Mouse (Mus musculus): ENCODE results near the gene Actr2. TPM values are rescaled to one million over a fixed set of nuclear protein-coding genes. Genes with fewer than 3 reads are reported as not detected.
"Not testable (repeated sequence)": the region's sequence is repeated elsewhere in the genome, so short reads cannot be mapped to it uniquely, and the experiment has no call there.

Gene Actr2
- 10 to 100 TPM; 39.1 to 43.4 (median 39.7) TPM for total RNA-seq (2022)

- DNase-seq (ENCODE audit: low spot score in 2 of 2), result peak; percentile 96
These were observed at the start of gene Actr2 for GRCm38 (mm10) chr11:20112741-20113480. Gene Actr2 (minus strand): TSS chr11:20112913.

GRCm38 (mm10) chr11:20158879-20159278 is 46.2 kb upstream of the Actr2 start:
- no peak for DNase-seq (ENCODE audit: low spot score in 2 of 2)

GRCm38 (mm10) chr11:20153542-20153941 is 40.8 kb upstream of the Actr2 start:
- not testable (repeated sequence) for DNase-seq (ENCODE audit: low spot score in 2 of 2)

GRCm38 (mm10) chr11:20152107-20152901 is 39.6 kb upstream of the Actr2 start:
- no peak for DNase-seq (ENCODE audit: low spot score in 2 of 2)

GRCm38 (mm10) chr11:20151290-20151689 is 38.6 kb upstream of the Actr2 start:
- no peak for DNase-seq (ENCODE audit: low spot score in 2 of 2)

- no peak for DNase-seq (ENCODE audit: low spot score in 2 of 2)
These were observed 37.2 kb upstream of the Actr2 start for GRCm38 (mm10) chr11:20149936-20150335.

- DNase-seq (ENCODE audit: low spot score in 2 of 2), result no peak
These were observed 32.7 kb upstream of the Actr2 start for GRCm38 (mm10) chr11:20145383-20145782.

- DNase-seq (ENCODE audit: low spot score in 2 of 2), result no peak
These were observed 32.0 kb upstream of the Actr2 start for GRCm38 (mm10) chr11:20144536-20145263.

GRCm38 (mm10) chr11:20143687-20144086 is 31.0 kb upstream of the Actr2 start:
- not testable (repeated sequence) for DNase-seq (ENCODE audit: low spot score in 2 of 2)

GRCm38 (mm10) chr11:20142516-20142915 is 29.8 kb upstream of the Actr2 start:
- DNase-seq (ENCODE audit: low spot score in 2 of 2), result no peak

- DNase-seq (ENCODE audit: low spot score in 2 of 2), result no peak
These were observed 27.6 kb upstream of the Actr2 start for GRCm38 (mm10) chr11:20140286-20140685.

- DNase-seq (ENCODE audit: low spot score in 2 of 2), result no peak
These were observed 27.0 kb upstream of the Actr2 start for GRCm38 (mm10) chr11:20139711-20140110.

- no peak for DNase-seq (ENCODE audit: low spot score in 2 of 2)
These were observed 25.9 kb upstream of the Actr2 start for GRCm38 (mm10) chr11:20138498-20139208.

GRCm38 (mm10) chr11:20137872-20138271 is 25.2 kb upstream of the Actr2 start:
- no peak for DNase-seq (ENCODE audit: low spot score in 2 of 2)

- no peak for DNase-seq (ENCODE audit: low spot score in 2 of 2)
These were observed 23.6 kb upstream of the Actr2 start for GRCm38 (mm10) chr11:20136314-20136713.

- DNase-seq (ENCODE audit: low spot score in 2 of 2), result not testable (repeated sequence)
These were observed 22.2 kb upstream of the Actr2 start for GRCm38 (mm10) chr11:20134869-20135268.

- no peak for DNase-seq (ENCODE audit: low spot score in 2 of 2)
These were observed 21.0 kb upstream of the Actr2 start for GRCm38 (mm10) chr11:20133721-20134120.

- DNase-seq (ENCODE audit: low spot score in 2 of 2), result peak; percentile 65 to 69
These were observed 20.3 kb upstream of the Actr2 start for GRCm38 (mm10) chr11:20132955-20133562.

GRCm38 (mm10) chr11:20126673-20127516 is 14.2 kb upstream of the Actr2 start:
- no peak for DNase-seq (ENCODE audit: low spot score in 2 of 2)

GRCm38 (mm10) chr11:20125423-20125822 is 12.7 kb upstream of the Actr2 start:
- DNase-seq (ENCODE audit: low spot score in 2 of 2), result no peak

Measured in gastrocnemius, adult 8-10 months (tissue).